Mouse (Mus musculus): ENCODE results near the gene Fgf16. TPM values are rescaled to one million over a fixed set of nuclear protein-coding genes. Genes with fewer than 3 reads are reported as not detected.
A peak's percentile ranks its signal among the peaks of the same experiment; 100 is the strongest.

Gene Fgf16
- 0.35 TPM in 1 of 2 replicates, not detected in the other for total RNA-seq (2017)

DNA sequence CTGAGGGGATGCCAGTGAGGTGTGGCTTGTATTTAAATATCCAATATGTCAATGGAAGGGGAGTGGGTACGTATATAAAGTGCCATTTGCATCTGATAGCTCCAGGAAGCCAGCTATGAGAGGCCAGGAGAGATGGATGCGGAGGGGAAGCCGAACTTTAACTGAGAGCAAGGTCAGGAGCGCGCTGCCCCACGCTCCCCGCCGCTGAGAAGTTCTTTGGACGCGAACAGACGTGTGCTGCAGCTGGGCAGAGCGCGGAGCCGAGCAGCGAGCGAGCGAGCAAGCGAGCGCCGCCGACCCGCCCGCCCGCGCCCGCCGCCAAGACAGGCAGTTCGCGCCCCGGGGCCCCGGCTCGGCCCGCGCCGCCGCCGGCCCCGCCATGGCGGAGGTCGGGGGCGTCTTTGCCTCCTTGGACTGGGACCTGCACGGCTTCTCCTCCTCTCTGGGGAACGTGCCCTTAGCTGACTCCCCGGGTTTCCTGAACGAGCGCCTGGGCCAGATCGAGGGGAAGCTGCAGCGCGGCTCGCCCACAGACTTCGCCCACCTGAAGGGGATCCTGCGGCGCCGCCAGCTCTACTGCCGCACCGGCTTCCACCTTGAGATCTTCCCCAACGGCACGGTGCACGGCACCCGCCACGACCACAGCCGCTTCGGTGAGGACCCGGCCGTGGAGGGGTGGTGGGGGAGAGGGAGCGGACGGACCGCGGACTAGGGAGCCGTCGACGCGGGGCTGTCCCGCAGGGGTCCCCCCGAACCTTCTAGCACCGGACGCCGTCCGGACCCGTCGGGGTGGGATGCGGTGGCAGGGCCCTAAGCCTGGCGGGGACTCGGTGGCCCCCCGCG is at the start of gene Fgf16:
Gene Fgf16, plus strand, starts transcription at position 118 of the 843 bp plus-strand sequence.
- ATAC-seq (ENCODE audit: extremely low read depth, insufficient number of reproducible peaks, low FRiP score, poor library complexity, severe bottlenecking) = peak; percentile 30; the same call in 1 of the 2 replicates

DNA sequence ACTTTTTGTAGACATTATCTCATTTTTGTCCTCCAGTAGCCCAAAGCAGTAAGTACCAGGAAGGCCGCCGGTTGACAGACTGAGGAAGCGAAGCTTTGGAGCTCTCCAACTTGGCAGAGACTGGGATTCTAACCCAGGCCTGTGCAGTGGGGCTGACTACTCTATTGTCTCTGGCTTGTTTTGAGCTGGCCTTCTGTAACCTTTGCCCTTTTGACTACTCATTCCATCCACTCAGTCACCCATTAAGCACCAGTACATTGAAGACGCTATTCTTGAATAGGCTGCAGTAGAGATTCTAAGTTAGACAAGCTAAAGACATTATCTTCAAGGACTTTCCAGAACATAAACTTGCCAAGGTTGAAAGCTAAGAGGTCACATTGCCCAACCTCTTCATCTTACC is 49.3 kb upstream of the Fgf16 start:
- no peak for ATAC-seq (ENCODE audit: extremely low read depth, insufficient number of reproducible peaks, low FRiP score, poor library complexity, severe bottlenecking)

DNA sequence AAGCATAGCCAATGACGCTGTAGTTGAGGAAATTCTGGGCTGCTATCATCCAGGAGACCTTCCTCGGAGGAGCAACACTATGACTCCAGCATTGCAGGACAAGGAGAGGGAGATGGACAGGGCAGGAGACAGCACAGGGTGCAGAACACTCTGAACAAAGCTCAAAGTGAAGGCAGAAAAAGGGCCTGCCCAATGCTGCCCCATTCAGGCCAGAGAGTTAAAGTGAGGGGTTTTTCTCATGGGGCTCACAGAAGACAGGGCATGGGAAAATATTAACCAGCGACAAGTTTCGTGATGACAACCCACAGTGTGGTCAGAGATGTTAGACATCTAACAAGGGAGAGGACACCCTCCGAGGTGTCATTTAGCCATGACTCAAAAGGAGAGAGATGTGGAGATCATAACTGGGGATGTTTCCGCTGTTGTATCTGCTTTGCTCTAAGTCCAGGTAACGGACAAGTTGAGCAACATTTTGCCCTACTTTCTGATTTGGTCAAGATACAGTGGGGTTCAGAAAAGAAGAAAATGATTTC is 48.2 kb upstream of the Fgf16 start:
- no peak for ATAC-seq (ENCODE audit: extremely low read depth, insufficient number of reproducible peaks, low FRiP score, poor library complexity, severe bottlenecking)

DNA sequence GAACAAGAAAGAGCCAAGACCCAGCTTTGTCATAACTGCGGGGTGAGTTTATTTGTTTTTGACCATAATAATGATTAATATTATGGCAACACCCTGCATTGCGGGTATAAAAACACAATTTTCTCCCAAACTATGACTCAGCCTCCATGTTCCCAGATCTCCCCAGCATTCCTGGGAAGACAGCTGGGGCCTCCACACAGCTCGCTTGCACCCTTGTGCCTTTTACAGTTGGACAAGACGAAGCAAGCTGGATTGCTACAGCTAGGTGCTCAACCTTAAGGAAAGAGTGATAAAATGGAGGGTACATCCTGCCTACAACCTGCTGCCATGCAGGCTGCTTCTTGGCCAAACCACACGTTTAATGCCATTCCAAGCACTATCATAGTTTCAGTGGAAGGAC is 45.7 kb upstream of the Fgf16 start:
- no peak for ATAC-seq (ENCODE audit: extremely low read depth, insufficient number of reproducible peaks, low FRiP score, poor library complexity, severe bottlenecking)

DNA sequence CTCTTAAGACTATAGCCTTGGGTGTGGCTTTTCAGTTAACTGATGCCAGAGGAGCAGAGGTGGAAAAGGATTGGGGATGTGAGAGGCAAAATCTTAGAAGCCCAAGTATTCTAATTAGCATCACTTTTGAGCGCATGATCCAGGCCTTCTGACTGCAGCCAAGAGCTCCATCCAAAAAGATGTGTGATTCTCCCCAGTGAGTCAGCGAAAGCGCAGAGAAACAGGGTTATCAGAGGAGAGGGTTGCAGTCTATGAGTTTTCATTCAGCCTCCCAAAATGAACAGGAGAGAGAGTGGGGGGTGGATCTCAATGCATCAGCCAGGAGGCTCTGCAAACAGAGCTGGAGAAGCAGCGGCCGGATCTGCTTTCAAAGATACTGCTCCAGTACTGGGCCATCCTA is 45.1 kb upstream of the Fgf16 start:
- no peak for ATAC-seq (ENCODE audit: extremely low read depth, insufficient number of reproducible peaks, low FRiP score, poor library complexity, severe bottlenecking)

DNA sequence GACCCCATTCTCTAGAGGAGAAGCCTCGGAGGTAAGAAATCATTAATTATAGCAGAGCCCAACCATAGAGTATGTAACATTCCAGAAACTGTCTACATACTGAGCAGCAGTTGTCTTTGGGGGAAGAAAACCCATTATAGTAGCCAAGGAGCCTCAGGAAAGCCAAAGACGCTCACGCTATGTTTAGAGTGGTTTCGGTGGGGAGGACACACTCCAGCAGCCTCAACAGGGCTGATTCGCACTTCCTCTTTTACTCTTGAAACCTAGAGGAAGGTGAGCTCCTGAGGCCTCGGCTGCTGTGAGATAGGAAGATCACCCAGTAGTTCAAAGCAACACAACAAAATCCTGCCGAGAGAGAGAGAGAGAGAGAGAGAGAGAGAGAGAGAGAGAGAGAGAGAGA is 39.9 kb upstream of the Fgf16 start:
- ATAC-seq (ENCODE audit: extremely low read depth, insufficient number of reproducible peaks, low FRiP score, poor library complexity, severe bottlenecking) = peak; percentile 96

DNA sequence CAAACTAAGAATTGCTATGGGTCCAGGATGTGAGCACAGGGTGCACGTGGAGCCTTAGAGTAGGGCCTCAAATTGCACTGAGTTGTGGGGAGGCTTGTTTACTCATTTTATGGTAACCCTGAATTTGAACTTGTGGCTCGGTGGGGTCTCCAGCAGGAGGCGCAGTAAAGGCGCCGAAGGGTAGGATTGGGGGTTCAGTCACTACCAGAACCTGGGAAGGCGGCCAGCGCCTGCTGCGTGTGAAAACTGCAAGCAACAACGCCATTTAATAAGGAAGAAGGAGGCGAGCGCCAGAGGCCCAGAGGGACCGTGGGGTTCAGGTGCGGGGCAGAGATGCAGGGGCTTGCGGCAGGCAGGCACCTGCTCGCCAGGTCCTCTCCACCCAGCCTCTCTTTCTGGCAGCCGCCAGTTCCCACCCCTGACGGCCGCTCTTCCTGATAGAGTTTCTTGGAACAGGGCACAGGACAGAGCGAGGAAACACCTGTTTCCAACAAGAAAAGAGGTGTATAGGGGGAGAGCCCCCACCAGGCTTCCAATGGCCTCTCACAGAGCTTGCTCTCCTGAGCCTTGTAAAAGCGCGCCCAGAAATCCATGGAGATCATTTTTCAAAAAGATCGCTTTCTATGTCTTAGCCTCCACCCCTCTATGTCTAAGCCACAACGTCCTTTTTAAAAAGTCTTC is 1.1 kb upstream of the Fgf16 start:
- ATAC-seq (ENCODE audit: extremely low read depth, insufficient number of reproducible peaks, low FRiP score, poor library complexity, severe bottlenecking) = 0 out of 2 replicates have a peak, but pooled peaks have one; percentile 23

DNA sequence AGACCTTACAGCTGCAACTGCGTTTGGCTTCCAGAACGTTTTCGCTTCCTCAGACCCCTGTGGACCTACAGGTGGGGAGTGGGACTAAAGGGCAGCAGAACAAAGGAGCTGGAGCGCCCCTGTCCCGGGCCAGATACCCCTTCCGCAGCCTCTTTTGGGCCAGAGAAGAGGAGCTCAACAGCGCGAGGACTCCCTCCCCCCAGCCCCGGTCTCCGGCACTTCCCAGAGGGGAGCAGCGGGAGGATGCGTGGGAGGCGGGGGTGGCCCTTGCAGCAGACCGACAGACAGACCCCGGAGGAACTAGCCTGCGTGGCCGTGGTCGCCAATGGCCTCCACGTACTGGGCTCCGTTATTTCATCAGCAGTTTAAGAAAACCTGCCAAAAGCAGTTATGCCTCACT is 467 bp upstream of the Fgf16 start:
- no peak for ATAC-seq (ENCODE audit: extremely low read depth, insufficient number of reproducible peaks, low FRiP score, poor library complexity, severe bottlenecking)

DNA sequence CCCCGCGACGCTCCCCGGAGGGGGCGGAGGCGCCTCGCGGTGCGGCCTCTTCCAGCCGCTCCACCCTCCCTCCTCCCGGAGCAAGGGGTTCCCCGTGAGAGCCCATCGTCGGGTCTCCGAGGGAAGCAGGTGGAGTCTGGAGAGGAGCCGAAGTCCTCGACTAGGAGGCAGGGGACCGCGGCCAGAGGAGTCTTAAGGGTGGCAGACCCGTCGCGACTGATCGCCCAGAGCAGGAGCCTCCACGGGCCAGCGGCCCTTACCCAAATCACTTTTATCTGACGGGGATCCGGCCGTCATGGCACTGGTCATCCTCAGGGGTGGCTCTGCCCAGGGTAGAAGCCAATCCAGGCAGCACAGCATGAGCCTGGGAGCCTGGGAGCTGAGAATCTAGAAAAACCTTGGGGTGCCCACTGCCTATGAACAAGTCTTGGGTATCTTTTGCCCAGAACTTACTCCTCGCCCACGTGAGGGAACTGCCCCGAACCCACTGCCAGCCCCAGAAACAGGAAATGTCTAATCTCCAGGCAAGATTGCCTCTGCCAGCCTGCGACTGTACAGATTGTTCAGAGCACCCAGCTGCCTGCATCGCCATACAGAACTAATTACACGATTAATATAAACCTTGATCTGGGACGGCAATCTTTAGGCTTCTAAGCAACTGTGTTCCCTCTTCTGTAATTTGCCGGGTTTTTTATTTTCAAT is 1.1 kb downstream of the Fgf16 start:
- no peak for ATAC-seq (ENCODE audit: extremely low read depth, insufficient number of reproducible peaks, low FRiP score, poor library complexity, severe bottlenecking)

DNA sequence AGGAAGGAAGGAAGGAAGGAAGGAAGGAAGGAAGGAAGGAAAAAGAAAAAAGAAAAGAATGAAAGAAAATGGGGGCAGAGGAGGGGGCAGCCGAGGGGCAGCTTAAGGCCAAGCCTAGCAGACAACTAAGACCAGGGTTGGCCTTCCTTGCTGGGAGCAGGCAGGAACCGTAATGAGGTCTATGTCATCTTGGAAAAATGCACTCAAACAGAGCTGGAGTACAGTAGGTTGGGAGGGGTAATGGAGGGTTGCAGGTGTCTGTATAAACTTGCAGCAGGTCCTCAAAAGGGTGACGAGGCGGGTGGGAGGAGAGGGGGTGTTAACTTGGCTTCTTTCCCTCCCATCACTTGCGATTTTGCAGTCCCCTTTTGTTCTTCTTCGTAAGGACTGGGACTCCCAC is 1.9 kb downstream of the Fgf16 start:
- no peak for ATAC-seq (ENCODE audit: extremely low read depth, insufficient number of reproducible peaks, low FRiP score, poor library complexity, severe bottlenecking)

DNA sequence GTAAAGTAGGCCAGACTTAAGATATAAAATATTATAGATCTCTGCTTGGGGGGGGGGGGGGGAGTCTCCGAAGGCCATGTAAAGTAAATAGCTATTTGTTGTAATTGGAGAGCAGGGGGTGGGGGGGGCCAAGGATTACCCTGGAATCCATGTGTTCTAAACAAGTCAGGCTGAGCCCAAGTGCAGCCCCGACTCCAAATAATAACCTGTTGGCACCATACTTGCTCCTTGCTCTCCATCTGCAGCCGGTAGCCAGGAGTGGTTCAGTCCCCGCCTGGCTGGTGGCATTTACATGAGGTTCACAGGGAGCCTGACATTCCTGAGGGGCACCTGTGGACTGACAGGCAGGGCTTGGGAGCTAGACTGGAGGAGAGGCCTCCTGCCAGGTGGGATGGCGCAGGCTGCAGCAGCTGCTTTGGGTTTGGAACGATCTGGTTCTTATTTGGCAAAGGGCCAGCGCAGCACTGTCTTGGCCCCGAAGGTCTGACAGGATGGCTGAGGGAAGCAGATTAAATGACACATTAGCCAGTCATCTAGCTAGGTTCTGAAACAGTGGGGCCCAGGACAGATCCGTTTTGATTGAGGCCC is 3.2 kb downstream of the Fgf16 start:
- ATAC-seq (ENCODE audit: extremely low read depth, insufficient number of reproducible peaks, low FRiP score, poor library complexity, severe bottlenecking) = no peak

DNA sequence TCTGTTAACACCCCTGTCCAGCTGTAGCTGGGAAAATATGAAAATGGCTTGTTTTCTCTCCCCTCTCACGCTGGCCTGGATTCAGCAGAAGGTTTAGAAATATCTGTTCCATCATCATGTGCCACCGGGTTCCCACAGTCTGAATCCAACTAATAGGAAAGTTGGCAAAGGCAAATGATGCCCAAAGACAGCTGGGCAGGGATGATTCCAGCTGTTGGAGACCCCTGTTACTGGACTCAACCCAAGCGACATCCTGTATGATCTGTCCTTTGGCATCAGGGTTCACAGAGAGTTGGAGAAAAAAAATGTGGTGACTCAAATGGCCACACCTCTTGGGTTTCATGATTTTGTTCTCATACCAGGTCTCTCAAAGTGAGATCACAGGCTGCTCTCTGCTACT is 3.9 kb downstream of the Fgf16 start:
- ATAC-seq (ENCODE audit: extremely low read depth, insufficient number of reproducible peaks, low FRiP score, poor library complexity, severe bottlenecking) = no peak

DNA sequence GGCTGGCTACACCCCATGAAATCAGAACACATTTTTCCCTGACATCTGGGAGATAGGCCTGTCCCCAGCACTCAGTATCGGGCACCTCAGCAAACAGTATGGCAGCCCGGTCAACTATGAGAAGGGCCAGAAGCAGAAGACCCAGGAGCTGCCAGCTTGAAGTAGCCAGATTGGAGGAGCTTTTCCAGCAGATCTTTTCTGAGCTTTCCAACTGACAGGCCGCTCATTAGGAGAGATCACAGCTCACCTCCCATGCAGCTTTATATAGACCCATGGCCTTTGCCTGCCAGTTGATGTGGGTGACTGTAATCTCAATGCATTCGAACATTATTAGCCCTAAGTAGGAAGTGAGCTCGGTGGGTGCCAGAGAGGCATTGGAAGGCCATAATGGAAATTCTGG is 9.2 kb downstream of the Fgf16 start:
- ATAC-seq (ENCODE audit: extremely low read depth, insufficient number of reproducible peaks, low FRiP score, poor library complexity, severe bottlenecking) = no peak

DNA sequence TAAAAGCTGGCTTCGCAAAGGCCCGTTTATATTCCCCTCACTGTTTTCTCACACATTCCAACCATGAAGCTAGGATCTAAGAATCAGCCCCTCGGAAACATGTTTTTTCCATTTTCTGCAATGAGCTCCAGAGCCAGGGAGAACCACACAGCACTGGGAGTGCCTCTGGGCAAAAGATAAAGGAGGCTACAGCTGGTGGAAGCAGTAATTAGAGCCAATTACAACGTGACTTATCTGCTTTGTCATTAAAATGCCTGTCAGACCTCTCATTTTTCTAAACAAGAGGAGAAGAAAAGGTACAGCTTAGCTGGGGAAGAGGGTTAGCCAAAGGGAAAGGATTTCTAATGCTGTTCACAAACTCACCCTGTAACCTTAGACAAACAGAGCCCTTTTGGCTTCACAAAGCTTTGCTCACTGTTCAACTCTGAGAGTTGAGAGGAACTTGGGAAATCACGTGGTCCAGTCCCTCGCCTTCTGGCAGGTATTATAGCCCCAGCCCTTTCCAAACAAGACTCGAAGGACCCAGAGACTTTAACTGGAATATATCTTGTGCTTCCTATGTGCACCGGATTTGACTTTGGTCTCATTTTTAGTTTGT is 30.8 kb downstream of the Fgf16 start:
- no peak for ATAC-seq (ENCODE audit: extremely low read depth, insufficient number of reproducible peaks, low FRiP score, poor library complexity, severe bottlenecking)

DNA sequence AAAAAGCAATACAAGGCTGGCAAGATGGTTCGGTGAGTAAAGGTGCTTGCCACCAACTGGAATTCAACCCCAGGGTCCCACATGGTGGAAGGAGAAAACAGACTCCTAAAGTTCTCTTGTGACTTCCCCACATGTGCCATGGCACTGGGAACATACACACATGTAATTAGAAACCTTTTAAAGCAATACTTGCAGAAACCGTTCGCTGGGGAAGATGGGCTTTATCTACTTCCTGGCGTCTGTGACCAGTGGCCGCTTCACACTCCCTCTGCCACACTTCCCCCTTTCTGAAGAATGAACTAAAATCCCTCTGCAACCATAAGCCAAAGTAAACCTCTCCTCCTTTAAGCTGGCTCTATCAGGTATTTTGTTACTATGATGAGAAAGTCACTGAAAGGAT is 60.4 kb downstream of the Fgf16 start:
- no peak for ATAC-seq (ENCODE audit: extremely low read depth, insufficient number of reproducible peaks, low FRiP score, poor library complexity, severe bottlenecking)
